Mouse (Mus musculus) heart, embryonic 10.5 days (tissue): ENCODE measurements around the gene Optn. TPM values are rescaled to one million over a fixed set of nuclear protein-coding genes. Genes with fewer than 3 reads are reported as not detected.

Experiments
- DNase-seq: peaks from one replicate; pipeline ENCODE4 v3.0.0-alpha.2; 2017; ENCODE audit warnings: low spot score
- H3K27ac ChIP-seq: fragments of 300-500 bp; sonication (generic); 2 replicates; pipeline ENCODE4 v1.5.1; 2016; ENCODE audit warnings: mild to moderate bottlenecking
- H3K27me3 ChIP-seq: fragments of 300-500 bp; sonication (generic); 2 replicates; pipeline ENCODE4 v1.6.1; 2016; ENCODE audit warnings: mild to moderate bottlenecking; ENCODE audit not compliant: poor library complexity, insufficient read depth, severe bottlenecking
- H3K36me3 ChIP-seq: fragments of 300-500 bp; sonication (generic); 2 replicates; pipeline ENCODE4 v1.6.1; 2016; ENCODE audit warnings: mild to moderate bottlenecking, moderate library complexity
- H3K4me1 ChIP-seq: fragments of 300-500 bp; sonication (generic); 2 replicates; pipeline ENCODE4 v1.6.1; 2016; ENCODE audit warnings: mild to moderate bottlenecking
- H3K4me3 ChIP-seq: fragments of 300-500 bp; sonication (generic); 2 replicates; pipeline ENCODE4 v1.5.1; 2016; ENCODE audit warnings: mild to moderate bottlenecking, moderate library complexity
- H3K9me3 ChIP-seq: fragments of 300-500 bp; sonication (generic); 2 replicates; pipeline ENCODE4 v1.6.1; 2016; ENCODE audit warnings: mild to moderate bottlenecking, moderate library complexity
- WGBS: fragments of 180-500 bp; shearing (Covaris S2); methylation state at CpG from one replicate; pipeline ENCODE4 v1.1.7; 2016; 5-methylcytosine and 5-hydroxymethylcytosine counted together
- polyA plus RNA-seq: library from polyadenylated mRNA; unstranded; fragments of >200 nt; fragmentation: Nextera tagmentation; extraction: Ambion mirVana; gene quantifications from 2 replicates; pipeline ENCODE4 v1.2.1, GENCODE M21; 2016

Gene Optn
- polyA plus RNA-seq, 1 experiment from 2014 or later = 10.0 TPM

GRCm38 (mm10) chr2:4985000-4985399 is 78.9 kb downstream of the Optn start:
- Histone ChIP-seq H3K36me3 (peaks cover 5% of the 10 kb centered on the region; the same call in 1 of the 2 replicates), H3K27me3 (no peaks in the 10 kb centered on the region), H3K4me1 (no peaks in the 10 kb centered on the region), H3K27ac (no peak overlapping the region), H3K4me3 (no peak overlapping the region), H3K9me3 (no peaks in the 10 kb centered on the region)
- WGBS = 79% methylated on average over 6 of the region's 6 CpGs
- no peak for DNase-seq

- Histone ChIP-seq H3K4me1 (no peaks in the 10 kb centered on the region), H3K9me3 (no peaks in the 10 kb centered on the region), H3K27me3 (no peaks in the 10 kb centered on the region), H3K27ac (no peak overlapping the region), H3K4me3 (no peak overlapping the region), H3K36me3 (no peaks in the 10 kb centered on the region)
- 39% methylated on average over 5 of the region's 5 CpGs for WGBS
- DNase-seq = no peak
These were observed 79.9 kb downstream of the Optn start for GRCm38 (mm10) chr2:4983987-4984386.

GRCm38 (mm10) chr2:4978091-4978490 is 85.8 kb downstream of the Optn start:
- peaks cover 5% of the 10 kb centered on the region; the same call in 1 of the 2 replicates for H3K4me1 ChIP-seq
- no peaks in the 10 kb centered on the region for H3K36me3 ChIP-seq
- H3K27me3 ChIP-seq = no peaks in the 10 kb centered on the region
- no peak overlapping the region for H3K4me3 ChIP-seq
- WGBS = 22% methylated on average over 8 of the region's 8 CpGs
- H3K9me3 ChIP-seq = no peaks in the 10 kb centered on the region
- H3K27ac ChIP-seq = no peak overlapping the region
- no peak for DNase-seq

GRCm38 (mm10) chr2:4975807-4976206 is 88.0 kb downstream of the Optn start, which contains the start of gene Ucma:
Ucma (plus strand) TSS chr2:4976122.
- H3K9me3 ChIP-seq = no peaks in the 10 kb centered on the region
- no peak for DNase-seq
- H3K27ac ChIP-seq = no peak within 1 kb of the TSS
- H3K36me3 ChIP-seq = no peaks in the 10 kb centered on the region
- 60% methylated on average over 5 of the region's 5 CpGs for WGBS
- peaks cover 5% of the 10 kb centered on the region; the same call in 1 of the 2 replicates for H3K4me1 ChIP-seq
- H3K27me3 ChIP-seq = no peaks in the 10 kb centered on the region
- H3K4me3 ChIP-seq = no peak within 1 kb of the TSS

Other genes starting within 250 kb of the Optn start
- 60.2 and 71.3 TPM in 2 replicates for gene Sephs1, start 182.5 kb downstream of the Optn start, polyA plus RNA-seq
- gene Phyh, start 145.0 kb downstream of the Optn start, polyA plus RNA-seq = 59.7 and 84.7 TPM in 2 replicates
- not detected in 2 replicates for gene Ucma, start 87.9 kb downstream of the Optn start, polyA plus RNA-seq
- 31.8 and 43.5 TPM in 2 replicates for gene Mcm10, start 51.3 kb downstream of the Optn start, polyA plus RNA-seq
- gene Ccdc3, start 73.7 kb upstream of the Optn start, polyA plus RNA-seq = 3.4 and 5.3 TPM in 2 replicates